15 mouse cellular contexts compared by ENCODE assay signal in genomic region chr8:123645229-123645628, GRCm38 (mm10). TPM values are rescaled to one million over a fixed set of nuclear protein-coding genes. Genes with fewer than 3 reads are reported as not detected.
DNase-seq lines count a peak whose midpoint lies in the region; ATAC-seq and TF ChIP-seq lines count a peak whose summit lies in the region.
"Had no signal": no experiment of that assay in that cellular context is flagged by ENCODE, and none has a peak within 500 bp of the region (broad histone marks: within the 10 kb centered on the region; RNA-seq: fewer than 3 reads in every experiment).

No protein-coding gene starts in this region.

- no peak overlapping the region for H3K4me3 ChIP-seq in cerebellum, adult 2 months (replicated peaks; ENCODE audit: insufficient read depth, low read depth, low read length)
- H3K4me3 ChIP-seq in G1E (ENCODE audit: low read depth, low read length), result 0 out of 2 replicates have a peak overlapping the region, but pooled peaks have one; percentile 29
- no peak overlapping the region for H3K4me3 ChIP-seq in kidney, postnatal 0 days (replicated peaks; ENCODE audit: low read depth, low read length)
- no peak overlapping the region for H3K4me3 ChIP-seq in small intestine, adult 2 months (ENCODE audit: low read depth, low read length)
- H3K4me3 ChIP-seq: embryonic facial prominence, embryonic 15.5 days; forebrain, embryonic 10.5 days; midbrain, embryonic 12.5 days; neural tube, embryonic 13.5 days had no signal

- no peak for TF ChIP-seq POLR2A in cerebellum, adult 2 months (IDR thresholded peaks at IDR 0.05; ENCODE audit: borderline replicate concordance, insufficient read depth, low read length)
- TF ChIP-seq POLR2A in small intestine, adult 2 months (IDR thresholded peaks at IDR 0.05; ENCODE audit: low read depth, low read length), result no peak

- peaks cover 4% of the 10 kb centered on the region; the same call in 1 of the 2 replicates for H3K4me1 ChIP-seq in cerebellum, adult 2 months (ENCODE audit: control insufficient read depth, insufficient read depth, low read length)
- no peaks in the 10 kb centered on the region for H3K4me1 ChIP-seq in G1E (ENCODE audit: insufficient read depth, low read depth, low read length)
- H3K4me1 ChIP-seq in kidney, postnatal 0 days (replicated peaks; ENCODE audit: insufficient read depth, low read length), result no peaks in the 10 kb centered on the region
- H3K4me1 ChIP-seq in small intestine, adult 2 months (ENCODE audit: control insufficient read depth, insufficient read depth, insufficient read length, low read length), result peaks cover 19% of the 10 kb centered on the region
- H3K4me1 ChIP-seq: midbrain, embryonic 12.5 days had no signal

- no peak for ATAC-seq in G1E (ENCODE audit: extremely low read depth, insufficient number of reproducible peaks, low FRiP score, poor library complexity, severe bottlenecking)
- peak; percentile 60; the same call in 1 of the 2 replicates for ATAC-seq in kidney, postnatal 0 days (replicated peaks; ENCODE audit: low FRiP score, low read depth)
- ATAC-seq: lung, postnatal 0 days had no signal

- no peaks in the 10 kb centered on the region for H3K36me3 ChIP-seq in G1E (replicated peaks)
- H3K36me3 ChIP-seq in kidney, postnatal 0 days (ENCODE audit: insufficient read depth, low read length), result no peaks in the 10 kb centered on the region
- no peaks in the 10 kb centered on the region for H3K36me3 ChIP-seq in small intestine, adult 2 months (ENCODE audit: control insufficient read depth, insufficient read depth, low read length)
- H3K36me3 ChIP-seq: embryonic facial prominence, embryonic 15.5 days; forebrain, embryonic 10.5 days; midbrain, embryonic 12.5 days; neural tube, embryonic 13.5 days had no signal

- DNase-seq in cerebellum, postnatal 10 days, result peak; percentile 42 to 44
- no peak for DNase-seq in cerebellum, adult 2 months
- DNase-seq in G1E (ENCODE audit: low spot score), result no peak
- no peak for DNase-seq in kidney, postnatal 0 days (ENCODE audit: low spot score)
- no peak for DNase-seq in neural tube, embryonic 10.5 days (ENCODE audit: extremely low spot score, low spot score)
- DNase-seq in lung, postnatal 10 days, result no peak
- no peak for DNase-seq in testis, postnatal 14 days (ENCODE audit: low spot score)
- DNase-seq: adrenal gland, postnatal 25 days; cerebellum, adult 11-12 months had no signal

- TF ChIP-seq CTCF in cerebellum, adult 2 months (IDR thresholded peaks at IDR 0.05; ENCODE audit: borderline replicate concordance, insufficient read depth, low read depth, low read length), result no peak
- TF ChIP-seq CTCF in G1E (IDR thresholded peaks at IDR 0.05; ENCODE audit: low read depth, low read length), result no peak
- TF ChIP-seq CTCF in kidney, postnatal 0 days (IDR thresholded peaks at IDR 0.05; ENCODE audit: low read depth), result no peak
- no peak for TF ChIP-seq CTCF in small intestine, adult 2 months (IDR thresholded peaks at IDR 0.05; ENCODE audit: extremely low read depth, insufficient read length, insufficient replicate concordance, low read depth, low read length)

- H3K4me2 ChIP-seq in kidney, postnatal 0 days (ENCODE audit: low read length), result no peak overlapping the region
- H3K4me2 ChIP-seq: embryonic facial prominence, embryonic 15.5 days; midbrain, embryonic 12.5 days; neural tube, embryonic 13.5 days had no signal

- peaks cover 32% of the 10 kb centered on the region for H3K9me3 ChIP-seq in G1E (replicated peaks)
- no peaks in the 10 kb centered on the region for H3K9me3 ChIP-seq in kidney, postnatal 0 days (replicated peaks; ENCODE audit: low read length)
- H3K9me3 ChIP-seq: embryonic facial prominence, embryonic 15.5 days; forebrain, embryonic 10.5 days; midbrain, embryonic 12.5 days; neural tube, embryonic 13.5 days had no signal

- H3K9ac ChIP-seq in kidney, postnatal 0 days (ENCODE audit: low read depth, low read length), result no peak overlapping the region
- H3K9ac ChIP-seq: embryonic facial prominence, embryonic 15.5 days; midbrain, embryonic 12.5 days; neural tube, embryonic 13.5 days had no signal

- H3K27ac ChIP-seq in cerebellum, adult 2 months (ENCODE audit: insufficient read depth, low read length), result no peak overlapping the region
- no peak overlapping the region for H3K27ac ChIP-seq in kidney, postnatal 0 days
- H3K27ac ChIP-seq in small intestine, adult 2 months (ENCODE audit: insufficient read depth, low read depth, low read length), result peak overlapping the region; percentile 83
- H3K27ac ChIP-seq: embryonic facial prominence, embryonic 15.5 days; forebrain, embryonic 10.5 days; midbrain, embryonic 12.5 days; neural tube, embryonic 13.5 days had no signal

- 28% methylated on average over 9 of the region's 9 CpGs for WGBS in cerebellum, adult 2 months
- 59% methylated on average over 9 of the region's 9 CpGs for WGBS in kidney, postnatal 0 days
- WGBS in small intestine, adult 2 months, result 32% methylated on average over 9 of the region's 9 CpGs

- H3K27me3 ChIP-seq in cerebellum, adult 2 months (ENCODE audit: control insufficient read depth, insufficient read depth, low read length), result no peaks in the 10 kb centered on the region; the same call in 1 of the 2 replicates
- H3K27me3 ChIP-seq in G1E (ENCODE audit: insufficient read depth, low read length), result peaks cover 6% of the 10 kb centered on the region; the same call in 1 of the 2 replicates
- H3K27me3 ChIP-seq in kidney, postnatal 0 days (ENCODE audit: insufficient read depth, low read length), result no peaks in the 10 kb centered on the region
- H3K27me3 ChIP-seq in small intestine, adult 2 months (ENCODE audit: control insufficient read depth, insufficient read depth, low read length), result no peaks in the 10 kb centered on the region

RNA-seq across cellular contexts. Expression of gene Rhou, which starts 8.5 kb away (rescaled TPM):
- polyA plus RNA-seq in cerebellum, adult 2 months (2012; rRNA removed), result 33.4 and 34.9 TPM in 2 replicates
- not detected in 2 replicates for total RNA-seq in G1E (2014; fragmentation: Nextera tagmentation)
- 0.16 TPM in 1 of 2 replicates, not detected in the other for total RNA-seq in G1E (2017)
- not detected in 2 replicates for polyA plus RNA-seq in G1E (2012)
- 4.3 and 4.9 TPM in 2 replicates for polyA plus RNA-seq in kidney, postnatal 0 days (2015; fragmentation: Nextera tagmentation; extraction: Ambion mirVana)
- polyA plus RNA-seq in small intestine, adult 2 months (2012; rRNA removed), result 18.3 and 35.3 TPM in 2 replicates

Comparison
In these comparisons a context has a peak if more than half of its experiments do, and no peak if none do; other contexts are left out.
1. DNase-seq: peak in cerebellum, postnatal 10 days (2 of 2); none in cerebellum, adult 2 months (0 of 2), G1E (single experiment), kidney, postnatal 0 days (single experiment), neural tube, embryonic 10.5 days (single experiment), lung, postnatal 10 days (single experiment) and testis, postnatal 14 days (single experiment).